Mouse (Mus musculus): ENCODE measurements around the gene Map3k7. TPM values are rescaled to one million over a fixed set of nuclear protein-coding genes. Genes with fewer than 3 reads are reported as not detected.

Gene Map3k7
- polyA plus RNA-seq, 1 experiment from 2014 or later: 49.5 TPM

DNA sequence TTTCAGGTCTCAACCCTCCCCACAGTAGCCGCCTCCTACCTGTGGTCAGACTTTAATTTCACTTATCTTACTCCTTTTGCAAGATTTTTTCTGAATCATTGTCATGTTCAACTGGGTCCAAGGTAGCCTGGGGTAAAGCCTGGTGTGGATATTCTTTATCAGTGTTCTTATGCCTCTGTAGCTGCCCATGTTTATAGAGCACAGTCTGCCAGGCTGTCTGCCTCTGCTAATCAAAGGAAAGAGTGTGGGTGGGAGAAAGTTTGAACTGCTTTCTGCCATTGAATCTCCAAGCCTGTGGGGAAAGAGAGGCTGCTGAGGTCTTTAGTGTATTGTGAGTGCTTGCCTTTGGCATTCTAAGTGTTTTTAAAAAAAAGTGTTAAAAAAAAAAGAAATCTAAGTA is 7.5 kb downstream of the Map3k7 start:
- Histone ChIP-seq H3K9ac (ENCODE audit: low read depth, low read length) (no peak overlapping the region), H3K4me2 (replicated peaks; ENCODE audit: low read depth, low read length) (no peak overlapping the region), H3K27ac (ENCODE audit: low read depth, low read length) (no peak overlapping the region), H3K27me3 (ENCODE audit: control insufficient read depth, insufficient read depth, low read length) (no peaks in the 10 kb centered on the region), H3K36me3 (ENCODE audit: control insufficient read depth, insufficient read depth, low read length) (no peaks in the 10 kb centered on the region), H3K4me1 (ENCODE audit: control insufficient read depth, insufficient read depth, low read length) (no peaks in the 10 kb centered on the region), H3K4me3 (ENCODE audit: low read length) (no peak overlapping the region), H3K9me3 (ENCODE audit: control insufficient read depth, low read length) (no peaks in the 10 kb centered on the region)
- ATAC-seq (ENCODE audit: low FRiP score, low TSS enrichment): no peak
- 84% methylated on average over 1 of the region's 1 CpGs for WGBS

- H3K9me3 ChIP-seq (ENCODE audit: control insufficient read depth, low read length): no peaks in the 10 kb centered on the region
- ATAC-seq (ENCODE audit: low FRiP score, low TSS enrichment): no peak
- no peaks in the 10 kb centered on the region for H3K27me3 ChIP-seq (ENCODE audit: control insufficient read depth, insufficient read depth, low read length)
- no peak overlapping the region for H3K9ac ChIP-seq (ENCODE audit: low read depth, low read length)
- H3K4me3 ChIP-seq (ENCODE audit: low read length): no peak overlapping the region
- H3K27ac ChIP-seq (ENCODE audit: low read depth, low read length): no peak overlapping the region
- H3K36me3 ChIP-seq (ENCODE audit: control insufficient read depth, insufficient read depth, low read length): peaks cover 5% of the 10 kb centered on the region; the same call in 1 of the 2 replicates
- H3K4me1 ChIP-seq (ENCODE audit: control insufficient read depth, insufficient read depth, low read length): no peaks in the 10 kb centered on the region
- H3K4me2 ChIP-seq (replicated peaks; ENCODE audit: low read depth, low read length): no peak overlapping the region
- 65% methylated on average over 6 of the region's 6 CpGs for WGBS
Observed at GRCm38 (mm10) chr4:31972181-31972580, 8.3 kb downstream of the Map3k7 start.

DNA sequence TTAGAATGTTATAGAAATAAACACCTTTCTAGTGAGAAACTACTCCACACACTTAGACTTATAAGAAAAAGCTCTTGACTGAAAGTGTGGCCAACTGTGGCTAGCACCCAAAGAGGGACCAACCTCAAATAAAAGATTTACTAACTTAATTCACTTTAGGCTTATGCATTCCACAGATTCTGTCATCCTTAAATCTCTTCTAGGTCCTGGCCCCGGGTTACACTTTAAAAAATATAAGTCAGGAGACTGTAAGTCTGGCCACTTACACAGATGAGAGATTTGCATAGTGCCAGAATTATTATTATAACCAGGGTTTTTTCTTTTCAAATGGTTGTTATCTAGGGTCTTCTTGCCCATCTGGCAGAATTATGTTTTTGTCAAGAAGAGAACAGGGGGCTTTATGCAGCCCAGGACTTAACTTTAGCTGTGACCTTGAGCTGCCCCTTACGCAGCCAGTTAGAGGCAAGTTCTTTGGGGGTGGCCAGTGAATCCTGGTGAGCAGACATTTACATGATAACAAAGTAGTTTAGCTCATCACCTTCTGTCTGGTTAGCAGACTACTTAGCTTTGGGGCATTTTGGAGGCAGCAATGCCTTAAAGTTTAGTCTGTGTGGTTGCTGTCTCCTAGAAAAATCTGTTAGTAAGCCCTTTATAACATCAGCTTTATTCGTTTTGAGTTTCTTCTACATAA is 11.5 kb downstream of the Map3k7 start:
- Histone ChIP-seq H3K36me3 (ENCODE audit: control insufficient read depth, insufficient read depth, low read length) (peaks cover 30% of the 10 kb centered on the region), H3K4me2 (replicated peaks; ENCODE audit: low read depth, low read length) (no peak overlapping the region), H3K27ac (ENCODE audit: low read depth, low read length) (no peak overlapping the region), H3K9ac (ENCODE audit: low read depth, low read length) (no peak overlapping the region), H3K27me3 (ENCODE audit: control insufficient read depth, insufficient read depth, low read length) (no peaks in the 10 kb centered on the region), H3K4me3 (ENCODE audit: low read length) (no peak overlapping the region), H3K4me1 (ENCODE audit: control insufficient read depth, insufficient read depth, low read length) (no peaks in the 10 kb centered on the region), H3K9me3 (ENCODE audit: control insufficient read depth, low read length) (no peaks in the 10 kb centered on the region)
- no peak for ATAC-seq (ENCODE audit: low FRiP score, low TSS enrichment)
- 66% methylated on average over 3 of the region's 3 CpGs for WGBS

GRCm38 (mm10) chr4:31981863-31982262 is 18.0 kb downstream of the Map3k7 start:
- H3K36me3 ChIP-seq (ENCODE audit: control insufficient read depth, insufficient read depth, low read length): peaks cover 62% of the 10 kb centered on the region
- no peak overlapping the region for H3K9ac ChIP-seq (ENCODE audit: low read depth, low read length)
- ATAC-seq (ENCODE audit: low FRiP score, low TSS enrichment): no peak
- no peak overlapping the region for H3K27ac ChIP-seq (ENCODE audit: low read depth, low read length)
- WGBS: 96% methylated on average over 8 of the region's 8 CpGs
- H3K4me3 ChIP-seq (ENCODE audit: low read length): no peak overlapping the region
- H3K9me3 ChIP-seq (ENCODE audit: control insufficient read depth, low read length): no peaks in the 10 kb centered on the region
- H3K4me2 ChIP-seq (replicated peaks; ENCODE audit: low read depth, low read length): no peak overlapping the region
- H3K4me1 ChIP-seq (ENCODE audit: control insufficient read depth, insufficient read depth, low read length): no peaks in the 10 kb centered on the region
- H3K27me3 ChIP-seq (ENCODE audit: control insufficient read depth, insufficient read depth, low read length): no peaks in the 10 kb centered on the region

DNA sequence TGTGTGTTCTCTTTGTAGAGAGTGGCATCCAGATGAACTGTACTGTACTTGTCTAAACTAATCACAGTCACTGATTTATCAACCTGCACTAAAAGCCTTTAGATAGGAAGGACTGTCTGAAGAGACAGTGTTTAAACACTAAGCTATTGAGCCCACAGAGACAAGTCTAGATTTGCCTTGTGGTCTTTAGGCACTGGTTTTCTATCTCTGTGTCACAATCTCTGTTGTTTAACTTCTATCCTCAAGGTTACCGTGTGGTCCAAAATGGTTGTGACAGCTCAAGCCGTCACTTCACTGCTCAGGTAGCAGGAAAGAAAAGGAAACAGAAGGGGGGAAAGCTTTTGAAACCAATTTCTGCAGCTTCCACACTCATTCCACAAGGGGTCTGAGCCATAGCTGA is 29.5 kb downstream of the Map3k7 start:
- Histone ChIP-seq H3K27me3 (ENCODE audit: control insufficient read depth, insufficient read depth, low read length) (no peaks in the 10 kb centered on the region), H3K36me3 (ENCODE audit: control insufficient read depth, insufficient read depth, low read length) (peaks cover 65% of the 10 kb centered on the region)

DNA sequence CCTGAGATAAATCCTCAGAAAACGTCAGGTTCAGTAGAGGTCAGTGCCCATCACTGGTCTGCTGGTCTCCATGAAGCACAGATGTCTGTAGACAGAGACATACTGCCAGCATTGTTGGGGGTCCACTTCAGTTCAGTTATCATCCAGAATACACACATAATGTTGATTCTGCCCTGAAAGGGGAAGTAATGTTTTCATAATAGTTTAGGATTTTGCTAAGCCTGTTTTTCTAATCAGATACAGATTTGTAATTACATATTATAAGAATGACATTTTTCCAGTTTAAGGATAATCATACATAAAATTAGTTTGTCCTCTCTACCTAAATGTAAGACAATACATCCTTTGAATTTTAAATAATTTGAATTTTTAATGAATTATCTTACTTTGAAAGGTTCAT is 30.0 kb downstream of the Map3k7 start:
- no peaks in the 10 kb centered on the region for H3K9me3 ChIP-seq (ENCODE audit: control insufficient read depth, low read length)
- no peaks in the 10 kb centered on the region for H3K27me3 ChIP-seq (ENCODE audit: control insufficient read depth, insufficient read depth, low read length)
- no peaks in the 10 kb centered on the region for H3K4me1 ChIP-seq (ENCODE audit: control insufficient read depth, insufficient read depth, low read length)
- H3K4me2 ChIP-seq (replicated peaks; ENCODE audit: low read depth, low read length): no peak overlapping the region
- H3K4me3 ChIP-seq (ENCODE audit: low read length): no peak overlapping the region
- no peak for ATAC-seq (ENCODE audit: low FRiP score, low TSS enrichment)
- 44% methylated on average over 1 of the region's 1 CpGs for WGBS
- H3K36me3 ChIP-seq (ENCODE audit: control insufficient read depth, insufficient read depth, low read length): peaks cover 61% of the 10 kb centered on the region
- no peak overlapping the region for H3K27ac ChIP-seq (ENCODE audit: low read depth, low read length)
- H3K9ac ChIP-seq (ENCODE audit: low read depth, low read length): no peak overlapping the region

More for the DNA sequence above, 29.5 kb downstream of the Map3k7 start:
- no peak overlapping the region for H3K9ac ChIP-seq (ENCODE audit: low read depth, low read length)
- H3K4me1 ChIP-seq (ENCODE audit: control insufficient read depth, insufficient read depth, low read length): no peaks in the 10 kb centered on the region
- no peak overlapping the region for H3K27ac ChIP-seq (ENCODE audit: low read depth, low read length)
- H3K4me2 ChIP-seq (replicated peaks; ENCODE audit: low read depth, low read length): no peak overlapping the region
- no peak overlapping the region for H3K4me3 ChIP-seq (ENCODE audit: low read length)
- ATAC-seq (ENCODE audit: low FRiP score, low TSS enrichment): no peak
- 92% methylated on average over 2 of the region's 2 CpGs for WGBS
- no peaks in the 10 kb centered on the region for H3K9me3 ChIP-seq (ENCODE audit: control insufficient read depth, low read length)

GRCm38 (mm10) chr4:32001498-32001897 is 37.6 kb downstream of the Map3k7 start:
- Histone ChIP-seq H3K27me3 (ENCODE audit: control insufficient read depth, insufficient read depth, low read length) (no peaks in the 10 kb centered on the region), H3K4me1 (ENCODE audit: control insufficient read depth, insufficient read depth, low read length) (no peaks in the 10 kb centered on the region), H3K27ac (ENCODE audit: low read depth, low read length) (no peak overlapping the region), H3K9me3 (ENCODE audit: control insufficient read depth, low read length) (no peaks in the 10 kb centered on the region), H3K4me3 (ENCODE audit: low read length) (no peak overlapping the region), H3K4me2 (replicated peaks; ENCODE audit: low read depth, low read length) (no peak overlapping the region), H3K9ac (ENCODE audit: low read depth, low read length) (no peak overlapping the region), H3K36me3 (ENCODE audit: control insufficient read depth, insufficient read depth, low read length) (peaks cover 42% of the 10 kb centered on the region)
- ATAC-seq (ENCODE audit: low FRiP score, low TSS enrichment): no peak
- 70% methylated on average over 3 of the region's 3 CpGs for WGBS

GRCm38 (mm10) chr4:32004773-32005591 is 41.1 kb downstream of the Map3k7 start:
- Histone ChIP-seq H3K9ac (ENCODE audit: low read depth, low read length) (no peak overlapping the region), H3K27me3 (ENCODE audit: control insufficient read depth, insufficient read depth, low read length) (no peaks in the 10 kb centered on the region), H3K4me3 (ENCODE audit: low read length) (no peak overlapping the region), H3K27ac (ENCODE audit: low read depth, low read length) (no peak overlapping the region), H3K4me2 (replicated peaks; ENCODE audit: low read depth, low read length) (no peak overlapping the region), H3K4me1 (ENCODE audit: control insufficient read depth, insufficient read depth, low read length) (no peaks in the 10 kb centered on the region), H3K36me3 (ENCODE audit: control insufficient read depth, insufficient read depth, low read length) (peaks cover 36% of the 10 kb centered on the region), H3K9me3 (ENCODE audit: control insufficient read depth, low read length) (no peaks in the 10 kb centered on the region)
- no peak for ATAC-seq (ENCODE audit: low FRiP score, low TSS enrichment)
- 96% methylated on average over 6 of the region's 6 CpGs for WGBS

DNA sequence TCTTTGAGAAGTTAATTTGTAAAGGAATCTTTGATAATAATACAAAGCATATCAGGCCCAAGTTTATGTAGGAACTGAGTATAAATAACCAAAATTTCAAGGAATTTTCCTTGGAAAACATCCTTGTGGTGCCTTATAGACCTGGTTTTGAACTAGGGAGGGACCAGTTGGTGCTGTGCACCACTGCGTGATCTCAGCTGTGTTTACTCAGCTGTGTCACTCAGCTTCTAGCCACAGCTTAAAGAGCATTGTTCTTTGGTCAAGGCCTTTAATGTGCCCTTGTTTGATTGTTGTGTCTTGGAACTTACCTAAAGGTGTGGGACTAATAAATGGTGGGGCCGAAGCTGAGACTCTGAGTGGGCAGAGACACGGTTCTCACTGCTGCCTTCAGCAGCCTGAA is 43.3 kb downstream of the Map3k7 start:
- no peak overlapping the region for H3K9ac ChIP-seq (ENCODE audit: low read depth, low read length)
- H3K36me3 ChIP-seq (ENCODE audit: control insufficient read depth, insufficient read depth, low read length): peaks cover 51% of the 10 kb centered on the region
- H3K27ac ChIP-seq (ENCODE audit: low read depth, low read length): no peak overlapping the region
- WGBS: 29% methylated on average over 3 of the region's 3 CpGs
- H3K4me2 ChIP-seq (replicated peaks; ENCODE audit: low read depth, low read length): no peak overlapping the region
- no peaks in the 10 kb centered on the region for H3K9me3 ChIP-seq (ENCODE audit: control insufficient read depth, low read length)
- no peaks in the 10 kb centered on the region for H3K4me1 ChIP-seq (ENCODE audit: control insufficient read depth, insufficient read depth, low read length)
- H3K27me3 ChIP-seq (ENCODE audit: control insufficient read depth, insufficient read depth, low read length): no peaks in the 10 kb centered on the region
- H3K4me3 ChIP-seq (ENCODE audit: low read length): no peak overlapping the region
- ATAC-seq (ENCODE audit: low FRiP score, low TSS enrichment): no peak
